Mouse (Mus musculus) MEL (cell line): ENCODE measurements around the gene Zscan2. TPM values are rescaled to one million over a fixed set of nuclear protein-coding genes. Genes with fewer than 3 reads are reported as not detected.

Experiments used
- DNase-seq: peaks from one replicate; pipeline ENCODE4 v3.0.0; 2011; ENCODE audit warnings: low read depth, low spot score
- H3K27ac ChIP-seq: 2 replicates; pipeline ENCODE4 v1.5.1; 2012; ENCODE audit warnings: low read depth, mild to moderate bottlenecking, control low read depth, low read length, moderate library complexity; ENCODE audit not compliant: control insufficient read depth
- H3K27me3 ChIP-seq, 2 experiments: fragments of 150-350 bp in 1 of 2; sonication (generic) in 1 of 2; 2 replicates each; pipeline ENCODE4 v1.6.1; 2012; ENCODE audit warnings: low read length in 2 of 2, mild to moderate bottlenecking in 2 of 2, improper control_type of control experiment in 1 of 2, moderate library complexity in 1 of 2; ENCODE audit not compliant: insufficient read depth in 2 of 2, control insufficient read depth in 1 of 2
- H3K36me3 ChIP-seq, 2 experiments: 2 replicates each; pipeline ENCODE4 v1.6.1; 2012 to 2014; ENCODE audit warnings: low read length in 2 of 2, improper control_type of control experiment in 1 of 2, inconsistent platforms in 1 of 2, mild to moderate bottlenecking in 1 of 2; ENCODE audit not compliant: insufficient read depth in 2 of 2, control insufficient read depth in 1 of 2
- H3K4me1 ChIP-seq, 2 experiments: fragments of 150-350 bp in 1 of 2; sonication (generic) in 1 of 2; 2 replicates each; pipeline ENCODE4 v1.6.1; 2012; ENCODE audit warnings: low read length in 2 of 2, improper control_type of control experiment in 1 of 2, mild to moderate bottlenecking in 1 of 2; ENCODE audit not compliant: insufficient read depth in 2 of 2, control insufficient read depth in 1 of 2
- H3K4me3 ChIP-seq, 2 experiments: fragments of 150-350 bp in 1 of 2; sonication (generic) in 1 of 2; 2 replicates each; pipeline ENCODE4 v1.5.1; 2012; ENCODE audit warnings: low read depth in 2 of 2, low read length in 2 of 2, mild to moderate bottlenecking in 2 of 2, moderate library complexity in 2 of 2, control low read depth in 1 of 2, improper control_type of control experiment in 1 of 2; ENCODE audit not compliant: control insufficient read depth in 1 of 2, insufficient read depth in 1 of 2
- H3K79me2 ChIP-seq: 2 replicates; pipeline ENCODE4 v1.6.1; 2012; ENCODE audit warnings: mild to moderate bottlenecking, low read length, moderate library complexity; ENCODE audit not compliant: control insufficient read depth, poor library complexity, insufficient read depth
- H3K9ac ChIP-seq: 2 replicates; pipeline ENCODE4 v1.6.1; 2012; ENCODE audit warnings: low read depth, mild to moderate bottlenecking, control low read depth, low read length, moderate library complexity; ENCODE audit not compliant: control insufficient read depth, poor library complexity, severe bottlenecking
- H3K9me3 ChIP-seq: fragments of 150-350 bp; sonication (generic); replicated peaks from 2 replicates; pipeline ENCODE4 v1.6.1; 2012; ENCODE audit warnings: mild to moderate bottlenecking, low read length, improper control_type of control experiment, moderate library complexity; ENCODE audit not compliant: insufficient read depth
- BHLHE40 ChIP-seq: IDR thresholded peaks from 2 replicates; pipeline ENCODE4 v1.6.1; 2012; ENCODE audit warnings: low read depth, mild to moderate bottlenecking, inconsistent platforms, low read length, improper control_type of control experiment, borderline replicate concordance
- CHD1 ChIP-seq: IDR thresholded peaks from 2 replicates; pipeline ENCODE4 v1.6.1; 2012; ENCODE audit warnings: low read depth, mild to moderate bottlenecking, inconsistent platforms, low read length, improper control_type of control experiment
- GATA1 ChIP-seq: IDR thresholded peaks from 2 replicates; pipeline ENCODE4 v1.6.1; 2011; ENCODE audit warnings: low read depth, low read length, improper control_type of control experiment
- KAT2A ChIP-seq: conservative IDR thresholded peaks from 2 replicates; pipeline ENCODE4 v1.6.1; 2012; ENCODE audit warnings: low read depth, low read length, improper control_type of control experiment, inconsistent platforms
- MAFK ChIP-seq: IDR thresholded peaks from 2 replicates; pipeline ENCODE4 v1.6.1; 2011; ENCODE audit warnings: low read depth, mild to moderate bottlenecking, low read length, improper control_type of control experiment, borderline replicate concordance
- MAZ ChIP-seq: IDR thresholded peaks from 2 replicates; pipeline ENCODE4 v1.6.1; 2012; ENCODE audit warnings: low read depth, mild to moderate bottlenecking, inconsistent platforms, low read length, improper control_type of control experiment
- MXI1 ChIP-seq: IDR thresholded peaks from 2 replicates; pipeline ENCODE4 v1.6.1; 2011; ENCODE audit warnings: mild to moderate bottlenecking, low read depth, low read length, improper control_type of control experiment
- MYB ChIP-seq: IDR thresholded peaks from 2 replicates; pipeline ENCODE4 v1.6.1; 2011; ENCODE audit warnings: mild to moderate bottlenecking, low read depth, low read length, improper control_type of control experiment
- MYC ChIP-seq: IDR thresholded peaks from 2 replicates; pipeline ENCODE4 v1.6.1; 2011; ENCODE audit warnings: low read depth, mild to moderate bottlenecking, low read length, improper control_type of control experiment, moderate library complexity
- NRF1 ChIP-seq: IDR thresholded peaks from 2 replicates; pipeline ENCODE4 v1.6.1; 2014; ENCODE audit warnings: low read depth, mild to moderate bottlenecking, inconsistent platforms, low read length, improper control_type of control experiment, moderate library complexity; ENCODE audit not compliant: poor library complexity, insufficient read depth, severe bottlenecking
- POLR2A ChIP-seq, 2 experiments: IDR thresholded peaks; 2 replicates each; pipeline ENCODE4 v1.6.1; 2011 to 2012; ENCODE audit warnings: low read length in 2 of 2, mild to moderate bottlenecking in 2 of 2, control low read depth in 1 of 2, improper control_type of control experiment in 1 of 2, low read depth in 1 of 2, moderate library complexity in 1 of 2; ENCODE audit not compliant: control insufficient read depth in 1 of 2, insufficient read depth in 1 of 2, poor library complexity in 1 of 2
- POLR2AphosphoS2 ChIP-seq: IDR thresholded peaks from 2 replicates; pipeline ENCODE4 v1.6.1; 2011; ENCODE audit warnings: low read length, improper control_type of control experiment
- POLR2AphosphoS5 ChIP-seq: IDR thresholded peaks from 2 replicates; pipeline ENCODE4 v1.6.1; 2012; ENCODE audit warnings: low read depth, borderline replicate concordance, mild to moderate bottlenecking, inconsistent platforms, low read length, moderate library complexity, mixed read lengths
- RCOR1 ChIP-seq: IDR thresholded peaks from 2 replicates; pipeline ENCODE4 v1.6.1; 2012; ENCODE audit warnings: low read depth, mild to moderate bottlenecking, inconsistent platforms, low read length, improper control_type of control experiment
- SIN3A ChIP-seq: IDR thresholded peaks from 2 replicates; pipeline ENCODE4 v1.6.1; 2012; ENCODE audit warnings: low read length, improper control_type of control experiment, inconsistent platforms
- SMC3 ChIP-seq: IDR thresholded peaks from 2 replicates; pipeline ENCODE4 v1.6.1; 2011; ENCODE audit warnings: low read depth, low read length, improper control_type of control experiment
- TAL1 ChIP-seq: IDR thresholded peaks from 2 replicates; pipeline ENCODE4 v1.6.1; 2012; ENCODE audit warnings: mild to moderate bottlenecking, inconsistent platforms, low read length, moderate library complexity, mixed read lengths
- UBTF ChIP-seq: IDR thresholded peaks from 2 replicates; pipeline ENCODE4 v1.6.1; 2012; ENCODE audit warnings: low read depth, mild to moderate bottlenecking, inconsistent platforms, low read length, improper control_type of control experiment, moderate library complexity, borderline replicate concordance; ENCODE audit not compliant: insufficient read depth
- USF1 ChIP-seq: IDR thresholded peaks from 2 replicates; pipeline ENCODE4 v1.6.1; 2014; ENCODE audit warnings: low read depth, mild to moderate bottlenecking, inconsistent platforms, low read length, improper control_type of control experiment, moderate library complexity
- ZMIZ1 ChIP-seq: IDR thresholded peaks from 2 replicates; pipeline ENCODE4 v1.6.1; 2012; ENCODE audit warnings: low read depth, mild to moderate bottlenecking, inconsistent platforms, low read length, improper control_type of control experiment, moderate library complexity
- ZNF384 ChIP-seq: IDR thresholded peaks from 2 replicates; pipeline ENCODE4 v1.6.1; 2012; ENCODE audit warnings: low read depth, mild to moderate bottlenecking, inconsistent platforms, low read length, improper control_type of control experiment
- polyA plus RNA-seq, 2 experiments: library from polyadenylated mRNA; stranded (reverse) in 1 of 2; unstranded in 1 of 2; fragments of >175 nt in 1 of 2; fragments of >200 nt in 1 of 2; gene quantifications; 2 replicates each; pipeline versions ENCODE4 v1.2.1 to v1.2.4; 2012; ENCODE audit warnings: low replicate concordance in 2 of 2, low read depth in 1 of 2; ENCODE audit not compliant: insufficient read length in 2 of 2, insufficient read depth in 1 of 2, missing spikeins in 1 of 2
- total RNA-seq: library from RNA; depleted of rRNA; stranded (reverse); fragments of 300-350 nt; gene quantifications from 2 replicates; pipeline ENCODE4 v1.2.3, GENCODE M21; 2012

Zscan2 gene
- total and polyA plus RNA-seq, 3 experiments, result 1.2 to 2.4 TPM; not detected in 1

- H3K27me3 ChIP-seq, result no peaks in the 10 kb centered on the region
- H3K9me3 ChIP-seq, result no peaks in the 10 kb centered on the region
- TF ChIP-seq POLR2AphosphoS2 (no peak), MYC (no peak), POLR2A (IDR thresholded peaks at IDR 0.05; ENCODE audit: control insufficient read depth in 1 of 2, insufficient read depth in 1 of 2, low read depth in 1 of 2, low read length in 2 of 2, poor library complexity in 1 of 2) (no peak), MAZ (no peak), SIN3A (no peak), KAT2A (no peak), MYB (no peak), POLR2AphosphoS5 (no peak), ZMIZ1 (no peak), RCOR1 (no peak), CHD1 (no peak), NRF1 (no peak), SMC3 (no peak), TAL1 (no peak), GATA1 (no peak), UBTF (no peak), MXI1 (no peak), MAFK (no peak), USF1 (no peak)
- no peak overlapping the region for H3K4me3 ChIP-seq
- peaks cover 0 to 21% of the 10 kb centered on the region in 2 experiments; a peak in 2 of 4 replicates for H3K36me3 ChIP-seq
- H3K4me1 ChIP-seq, result peaks cover 5 to 21% of the 10 kb centered on the region in 2 experiments
- H3K9ac ChIP-seq, result no peak overlapping the region
- H3K79me2 ChIP-seq, result no peaks in the 10 kb centered on the region
- H3K27ac ChIP-seq, result no peak overlapping the region
- DNase-seq, result no peak
Measured at GRCm38 (mm10) chr7:80839755-80840154, 21.0 kb upstream of the Zscan2 start.

- peak; percentile 71 for TF ChIP-seq USF1
- peak; percentile 35 for TF ChIP-seq GATA1
- no peak for TF ChIP-seq KAT2A
- TF ChIP-seq ZNF384, result peak; percentile 84
- no peak for TF ChIP-seq BHLHE40
- no peak for TF ChIP-seq POLR2A (IDR thresholded peaks at IDR 0.05; ENCODE audit: control insufficient read depth in 1 of 2, insufficient read depth in 1 of 2, low read depth in 1 of 2, low read length in 2 of 2, poor library complexity in 1 of 2)
- peak; percentile 54 for DNase-seq
- no peaks in the 10 kb centered on the region for H3K79me2 ChIP-seq
- peaks cover 5 to 18% of the 10 kb centered on the region in 2 experiments for H3K4me1 ChIP-seq
- H3K27me3 ChIP-seq, result no peaks in the 10 kb centered on the region
- peak overlapping the region; percentile 6; the same call in 1 of the 2 replicates for H3K9ac ChIP-seq
- peak overlapping the region; percentile 39; the same call in 1 of the 2 replicates for H3K27ac ChIP-seq
- H3K4me3 ChIP-seq, result no peak overlapping the region
- H3K36me3 ChIP-seq, result peaks cover 0 to 18% of the 10 kb centered on the region in 2 experiments; a peak in 2 of 4 replicates
- no peaks in the 10 kb centered on the region for H3K9me3 ChIP-seq
Measured at GRCm38 (mm10) chr7:80840241-80840640, 20.5 kb upstream of the Zscan2 start.
